Mouse (Mus musculus) megakaryocyte-erythroid progenitor cell, adult 5-6 weeks (primary cell): ENCODE results near the gene Lancl3. TPM values are rescaled to one million over a fixed set of nuclear protein-coding genes. Genes with fewer than 3 reads are reported as not detected.
"Not testable (repeated sequence)": the region's sequence is repeated elsewhere in the genome, so short reads cannot be mapped to it uniquely, and the experiment has no call there.

Experiments used
- ATAC-seq: replicated peaks from 2 replicates; pipeline ENCODE4 v1.8.0; 2016; ENCODE audit warnings: mild to moderate bottlenecking, inconsistent platforms; ENCODE audit not compliant: severe bottlenecking, poor library complexity, low FRiP score, low TSS enrichment
- total RNA-seq, 2 experiments: library from RNA; stranded (forward) in 1 of 2; stranded (reverse) in 1 of 2; fragments of 200-1000, 215-1000 nt in 1 of 2; fragments of >200 nt in 1 of 2; fragmentation: Nextera tagmentation in 1 of 2; gene quantifications; 2 replicates each; pipeline ENCODE4 v1.2.3; 2014 to 2017

The Lancl3 gene
- total RNA-seq, 2 experiments from 2014 or later: not detected

DNA sequence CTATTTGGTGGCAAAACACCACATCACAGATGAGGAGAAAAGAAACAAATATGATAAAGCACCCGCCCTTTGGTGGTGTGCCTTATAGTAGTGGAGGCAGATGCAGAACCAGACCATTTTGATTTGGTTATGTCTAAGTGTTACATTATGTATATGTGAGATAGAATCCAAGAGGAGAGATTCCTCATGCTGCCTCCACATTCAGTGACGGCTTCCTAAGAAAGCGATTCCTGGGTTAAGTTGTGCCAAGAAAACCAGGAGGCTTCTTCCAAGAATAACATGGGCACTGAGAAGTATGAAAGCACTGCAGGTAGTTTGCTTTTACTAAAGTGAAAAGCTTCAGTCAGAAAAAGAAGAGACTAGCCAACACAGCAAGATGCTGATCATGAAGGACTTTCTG is 55.2 kb downstream of the Lancl3 start:
- no peak for ATAC-seq

GRCm38 (mm10) chrX:9256766-9257165 is 57.1 kb downstream of the Lancl3 start, which contains the start of gene Gm14862:
Gene Gm14862 (minus strand): TSS chrX:9256899.
- peak; percentile 63 for ATAC-seq

DNA sequence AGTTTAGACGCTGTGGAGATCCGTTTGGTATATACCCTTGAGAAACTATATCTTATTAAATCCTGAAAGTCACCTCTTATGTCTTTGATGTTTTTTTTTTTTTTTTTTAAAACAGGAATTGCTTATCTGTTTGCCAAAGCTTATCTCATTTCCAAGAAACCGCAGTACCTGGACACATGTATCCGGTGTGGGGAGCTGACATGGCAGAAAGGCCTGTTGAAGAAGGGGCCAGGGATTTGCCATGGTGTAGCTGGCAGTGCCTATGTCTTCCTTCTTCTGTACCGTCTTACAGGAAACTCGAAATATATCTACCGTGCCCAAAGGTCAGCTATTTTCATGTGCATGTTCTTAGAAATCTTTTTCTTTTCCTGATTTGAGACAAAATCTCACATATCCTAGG is 58.1 kb downstream of the Lancl3 start:
- ATAC-seq: no peak

GRCm38 (mm10) chrX:9259267-9259666 is 59.6 kb downstream of the Lancl3 start:
- no peak for ATAC-seq

DNA sequence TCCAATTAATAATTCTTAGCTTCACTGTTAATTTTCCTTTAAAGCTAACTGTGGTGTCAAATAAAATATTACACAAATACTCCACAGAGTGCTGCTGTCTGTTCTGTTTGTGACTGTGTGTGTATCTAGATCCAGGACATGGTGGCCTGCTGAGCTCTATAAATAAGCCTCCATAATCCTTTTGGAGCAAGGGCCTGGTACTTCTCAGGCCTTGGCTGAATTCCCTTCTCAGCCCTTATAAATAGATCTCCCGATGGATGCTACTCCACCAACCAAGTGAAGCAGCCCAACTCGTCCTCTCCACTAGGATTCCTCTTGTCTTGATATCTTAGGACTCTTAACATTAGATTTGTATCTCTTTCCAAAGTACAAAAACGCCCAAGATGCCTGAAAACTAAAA is 71.4 kb downstream of the Lancl3 start:
- no peak for ATAC-seq

DNA sequence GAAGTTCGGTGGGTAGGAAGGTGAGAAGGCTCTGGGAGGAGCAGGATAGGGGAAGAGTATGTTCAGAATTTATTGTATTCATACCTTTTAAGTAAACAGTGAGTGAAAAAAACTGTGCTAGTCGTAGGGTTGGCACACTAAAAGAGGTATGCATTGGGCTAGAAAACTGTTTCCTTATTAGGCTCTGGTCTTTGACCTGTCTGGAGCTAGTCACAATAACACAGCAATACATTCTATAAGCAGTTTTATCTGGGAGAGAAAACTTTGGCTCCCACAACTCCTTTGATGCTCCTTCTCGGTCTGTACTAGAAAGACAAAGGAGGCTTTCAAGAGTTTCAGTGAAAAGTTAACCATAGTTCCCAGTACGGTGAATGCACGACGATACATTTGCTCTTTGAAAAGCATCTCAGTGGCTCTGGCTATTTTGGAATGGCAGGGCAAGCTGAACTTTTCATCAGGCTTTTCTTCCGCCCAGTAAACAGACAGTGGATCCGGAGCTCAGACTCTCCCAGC is 72.3 kb downstream of the Lancl3 start:
- 0 out of 2 replicates have a peak, but pooled peaks have one; percentile 3 for ATAC-seq

DNA sequence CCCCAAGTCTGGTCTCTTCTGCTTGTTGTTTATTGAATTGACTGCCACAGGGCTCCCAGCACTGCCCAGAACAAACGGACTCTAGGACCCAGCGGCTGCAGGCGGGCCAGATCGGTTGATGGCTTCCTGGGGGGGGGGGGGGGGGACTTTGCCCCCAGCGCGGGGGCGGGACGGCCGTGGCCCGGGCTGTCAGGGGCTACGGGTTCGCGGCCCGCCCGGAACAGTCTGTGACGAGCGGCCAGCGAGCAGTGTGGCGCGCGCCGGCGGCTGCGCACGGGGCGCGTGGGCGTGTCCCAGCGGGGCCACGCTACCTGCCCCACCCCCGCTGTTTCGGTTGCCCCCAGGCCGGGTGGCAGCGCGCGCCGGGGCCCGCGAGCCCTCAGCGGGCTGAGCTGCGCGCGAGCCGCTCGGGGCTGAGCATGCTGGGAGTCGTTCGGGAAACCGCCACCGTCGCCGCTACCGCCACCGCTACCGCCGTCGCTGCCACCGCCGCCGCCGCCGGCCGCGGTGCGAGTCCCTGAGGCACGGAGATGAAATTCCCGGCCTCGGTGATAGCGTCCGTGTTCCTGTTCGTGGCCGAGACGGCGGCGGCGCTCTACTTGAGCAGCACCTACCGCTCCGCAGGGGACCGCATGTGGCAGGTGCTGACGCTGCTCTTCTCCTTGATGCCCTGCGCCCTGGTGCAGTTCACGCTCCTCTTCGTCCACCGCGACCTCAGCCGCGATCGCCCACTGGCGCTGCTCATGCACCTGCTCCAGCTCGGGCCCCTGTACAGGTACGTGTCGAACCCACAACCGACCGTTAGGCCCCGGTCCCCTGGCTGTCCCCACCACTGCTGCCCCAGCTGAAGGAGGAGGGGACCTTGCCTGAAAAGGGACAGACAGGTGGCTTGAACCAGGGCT is 73.0 kb downstream of the Lancl3 start, which contains the start of gene Xk:
Xk (plus strand) TSS at position 297 of the 902 bp plus-strand sequence.
- ATAC-seq: peak; percentile 66

DNA sequence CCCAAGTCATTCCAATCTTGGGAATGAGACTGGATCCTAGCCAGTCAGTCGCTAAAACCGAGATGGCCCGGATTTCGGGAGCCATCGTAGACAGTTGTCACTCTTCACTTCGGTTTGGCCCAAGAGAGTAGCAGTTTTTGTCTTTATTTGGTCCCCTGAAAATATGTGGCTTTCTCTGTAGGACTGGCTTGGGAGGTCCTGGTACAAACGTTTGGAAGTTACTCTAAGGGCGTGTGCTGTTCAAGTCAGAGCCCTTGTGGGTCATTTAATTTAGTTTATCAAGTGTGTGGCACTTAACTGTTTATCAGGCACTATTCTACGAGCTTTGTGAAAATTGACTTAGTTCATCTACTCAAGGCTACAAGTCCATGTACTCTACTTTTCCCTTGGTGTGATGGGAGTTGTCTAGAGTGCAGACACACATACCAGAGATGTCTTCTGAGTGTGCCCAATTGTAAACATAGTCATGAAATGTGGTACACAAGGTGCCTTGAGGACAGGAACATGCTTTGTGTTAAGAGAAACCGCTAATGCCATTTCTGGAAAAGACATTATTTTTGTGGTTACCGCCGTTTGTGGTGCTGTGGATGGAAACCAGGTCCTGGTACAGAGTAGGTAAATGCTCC is 73.8 kb downstream of the Lancl3 start:
- 0 out of 2 replicates have a peak, but pooled peaks have one; percentile 12 for ATAC-seq

- ATAC-seq: peak; percentile 42
Measured at GRCm38 (mm10) chrX:9274321-9274720, 74.6 kb downstream of the Lancl3 start.

- ATAC-seq: not testable (repeated sequence)
Measured at GRCm38 (mm10) chrX:9283464-9283863, 83.8 kb downstream of the Lancl3 start, which contains the start of gene H2al1m. Gene H2al1m (plus strand): TSS chrX:9283764.

- ATAC-seq: not testable (repeated sequence)
Measured at GRCm38 (mm10) chrX:9293140-9293829, 93.6 kb downstream of the Lancl3 start.

DNA sequence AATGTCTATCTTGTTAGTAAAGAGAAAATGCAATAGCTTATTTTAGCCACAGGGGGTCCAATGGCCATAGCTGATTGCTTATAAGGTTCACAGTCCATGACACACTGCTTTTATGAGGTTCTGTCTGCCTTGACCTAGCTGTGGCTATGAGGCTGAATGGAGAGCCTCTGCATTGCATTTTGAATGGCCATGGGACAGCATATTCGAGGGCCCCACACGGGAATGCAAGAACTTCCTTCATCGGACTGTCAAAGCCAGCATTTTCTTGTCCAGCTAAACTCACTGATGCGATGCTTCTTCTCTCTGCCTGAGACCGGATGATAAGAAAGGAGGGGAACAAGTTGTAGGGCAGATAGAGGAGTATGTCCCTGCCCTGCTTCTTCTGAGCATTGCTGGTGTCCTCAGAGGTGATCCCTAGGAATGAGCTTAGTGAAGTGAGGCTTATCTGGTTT is 98.7 kb downstream of the Lancl3 start:
- peak; percentile 100 for ATAC-seq

DNA sequence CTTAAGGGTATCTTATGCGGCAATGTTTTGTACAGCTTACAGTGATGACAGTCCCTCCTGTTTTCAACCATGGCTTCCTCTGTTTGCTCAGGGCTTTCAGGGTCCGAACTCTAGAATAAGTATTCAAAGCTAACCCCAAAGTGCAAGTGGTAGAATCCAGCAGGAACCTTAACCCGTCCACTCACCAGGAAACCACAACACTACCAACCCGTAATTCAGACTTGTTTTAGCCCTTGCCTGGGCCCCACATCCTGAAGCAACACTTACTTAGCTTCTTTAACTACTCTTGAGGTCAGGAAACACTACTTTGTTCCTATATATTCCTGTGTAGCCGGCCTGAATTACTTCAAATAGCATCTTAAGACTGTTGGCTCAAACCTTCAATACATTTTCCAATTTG is 103.1 kb downstream of the Lancl3 start:
- no peak for ATAC-seq

DNA sequence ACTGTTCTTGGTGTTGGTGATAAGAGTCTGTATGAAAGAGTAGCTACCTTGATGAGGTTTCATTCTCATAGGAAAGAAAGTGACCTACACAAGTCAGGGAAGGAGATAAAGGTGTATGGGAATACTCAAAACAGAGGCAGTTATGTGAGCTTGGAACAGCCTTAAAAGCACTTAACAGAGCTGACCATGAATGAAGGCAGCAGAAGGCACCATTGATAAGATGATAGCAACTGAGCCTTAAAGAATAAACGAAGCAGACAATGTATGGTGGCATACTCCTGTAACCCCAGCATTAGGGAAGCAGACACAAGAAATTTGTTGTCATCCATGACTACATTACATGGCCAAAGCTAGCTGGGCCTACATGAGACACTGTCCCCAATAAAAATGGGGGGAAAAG is 103.8 kb downstream of the Lancl3 start:
- ATAC-seq: peak; percentile 83

GRCm38 (mm10) chrX:9316457-9316856 is 116.8 kb downstream of the Lancl3 start:
- peak; percentile 57 for ATAC-seq

Other genes with a start within 250 kb of the Lancl3 start
- gene Fthl17b, start 236.9 kb upstream of the Lancl3 start, total RNA-seq (2014; fragmentation: Nextera tagmentation): not detected in 2 replicates
- gene Fthl17b, start 236.9 kb upstream of the Lancl3 start, total RNA-seq (2017): not detected in 2 replicates
- not detected in 2 replicates for gene Fthl17c, start 223.3 kb upstream of the Lancl3 start, total RNA-seq (2014; fragmentation: Nextera tagmentation)
- gene Fthl17c, start 223.3 kb upstream of the Lancl3 start, total RNA-seq (2017): not detected in 2 replicates
- not detected in 2 replicates for gene Fthl17d, start 213.1 kb upstream of the Lancl3 start, total RNA-seq (2014; fragmentation: Nextera tagmentation)
- not detected in 2 replicates for gene Fthl17d, start 213.1 kb upstream of the Lancl3 start, total RNA-seq (2017)
- not detected in 2 replicates for gene Fthl17e, start 166.4 kb upstream of the Lancl3 start, total RNA-seq (2014; fragmentation: Nextera tagmentation)
- gene Fthl17e, start 166.4 kb upstream of the Lancl3 start, total RNA-seq (2017): not detected in 2 replicates
- not detected in 2 replicates for gene Fthl17f, start 136.9 kb upstream of the Lancl3 start, total RNA-seq (2014; fragmentation: Nextera tagmentation)
- not detected in 2 replicates for gene Fthl17f, start 136.9 kb upstream of the Lancl3 start, total RNA-seq (2017)
- not detected in 2 replicates for gene 4930402K13Rik, start 95.3 kb upstream of the Lancl3 start, total RNA-seq (2014; fragmentation: Nextera tagmentation)
- not detected in 2 replicates for gene 4930402K13Rik, start 95.3 kb upstream of the Lancl3 start, total RNA-seq (2017)
- not detected in 2 replicates for gene Gm14862, start 57.0 kb downstream of the Lancl3 start, total RNA-seq (2014; fragmentation: Nextera tagmentation)
- gene Gm14862, start 57.0 kb downstream of the Lancl3 start, total RNA-seq (2017): not detected in 2 replicates
- 45.8 and 46.1 TPM in 2 replicates for gene Xk, start 72.9 kb downstream of the Lancl3 start, total RNA-seq (2014; fragmentation: Nextera tagmentation)
- 18.6 and 21.5 TPM in 2 replicates for gene Xk, start 72.9 kb downstream of the Lancl3 start, total RNA-seq (2017)
- gene H2al1m, start 83.9 kb downstream of the Lancl3 start, total RNA-seq (2014; fragmentation: Nextera tagmentation): 8.3 and 18.6 TPM in 2 replicates
- gene H2al1m, start 83.9 kb downstream of the Lancl3 start, total RNA-seq (2017): not detected in 2 replicates
- gene H2al1k, start 150.7 kb downstream of the Lancl3 start, total RNA-seq (2014; fragmentation: Nextera tagmentation): not detected in 2 replicates
- 6.0 TPM in 1 of 2 replicates, not detected in the other for gene H2al1k, start 150.7 kb downstream of the Lancl3 start, total RNA-seq (2017)